Mouse (Mus musculus): ENCODE results near the gene Tacr1. TPM values are rescaled to one million over a fixed set of nuclear protein-coding genes. Genes with fewer than 3 reads are reported as not detected.
"Not testable (repeated sequence)": the region's sequence is repeated elsewhere in the genome, so short reads cannot be mapped to it uniquely, and the experiment has no call there.

Tacr1 gene
- polyA plus RNA-seq, 1 experiment: not detected

GRCm38 (mm10) chr6:82437174-82437573 is 35.0 kb downstream of the Tacr1 start:
- WGBS: 56% methylated on average over 4 of the region's 4 CpGs

GRCm38 (mm10) chr6:82452206-82453095 is 50.3 kb downstream of the Tacr1 start:
- H3K4me3 ChIP-seq (replicated peaks; ENCODE audit: control insufficient read depth, low read depth, low read length); H3K4me1 ChIP-seq (ENCODE audit: control insufficient read depth, insufficient read depth, low read length); H3K27ac ChIP-seq (ENCODE audit: control insufficient read depth, insufficient read depth, low read depth, low read length, poor library complexity): not testable (repeated sequence)
- 74% methylated on average over 8 of the region's 8 CpGs for WGBS

More at GRCm38 (mm10) chr6:82437174-82437573, 35.0 kb downstream of the Tacr1 start:
- Histone ChIP-seq H3K27ac (ENCODE audit: control insufficient read depth, insufficient read depth, low read depth, low read length, poor library complexity) (no peak overlapping the region), H3K4me1 (ENCODE audit: control insufficient read depth, insufficient read depth, low read length) (no peaks in the 10 kb centered on the region), H3K4me3 (replicated peaks; ENCODE audit: control insufficient read depth, low read depth, low read length) (no peak overlapping the region)
- no peak for TF ChIP-seq POLR2A (IDR thresholded peaks at IDR 0.05; ENCODE audit: borderline replicate concordance, control insufficient read depth, low read depth, low read length)
- TF ChIP-seq CTCF (IDR thresholded peaks at IDR 0.05; ENCODE audit: control insufficient read depth, insufficient read depth, low read length): no peak

GRCm38 (mm10) chr6:82455245-82455644 is 53.1 kb downstream of the Tacr1 start:
- TF ChIP-seq CTCF (IDR thresholded peaks at IDR 0.05; ENCODE audit: control insufficient read depth, insufficient read depth, low read length): no peak
- no peak for TF ChIP-seq POLR2A (IDR thresholded peaks at IDR 0.05; ENCODE audit: borderline replicate concordance, control insufficient read depth, low read depth, low read length)
- H3K4me1 ChIP-seq (ENCODE audit: control insufficient read depth, insufficient read depth, low read length): no peaks in the 10 kb centered on the region
- 52% methylated on average over 3 of the region's 3 CpGs for WGBS
- no peak overlapping the region for H3K4me3 ChIP-seq (replicated peaks; ENCODE audit: control insufficient read depth, low read depth, low read length)
- H3K27ac ChIP-seq (ENCODE audit: control insufficient read depth, insufficient read depth, low read depth, low read length, poor library complexity): no peak overlapping the region

GRCm38 (mm10) chr6:82457163-82457763 is 55.1 kb downstream of the Tacr1 start:
- H3K4me1 ChIP-seq (ENCODE audit: control insufficient read depth, insufficient read depth, low read length): no peaks in the 10 kb centered on the region
- TF ChIP-seq CTCF (IDR thresholded peaks at IDR 0.05; ENCODE audit: control insufficient read depth, insufficient read depth, low read length): no peak
- TF ChIP-seq POLR2A (IDR thresholded peaks at IDR 0.05; ENCODE audit: borderline replicate concordance, control insufficient read depth, low read depth, low read length): no peak
- H3K4me3 ChIP-seq (replicated peaks; ENCODE audit: control insufficient read depth, low read depth, low read length): no peak overlapping the region
- WGBS: 80% methylated on average over 7 of the region's 7 CpGs
- no peak overlapping the region for H3K27ac ChIP-seq (ENCODE audit: control insufficient read depth, insufficient read depth, low read depth, low read length, poor library complexity)

GRCm38 (mm10) chr6:82458762-82459389 is 56.7 kb downstream of the Tacr1 start:
- H3K27ac ChIP-seq (ENCODE audit: control insufficient read depth, insufficient read depth, low read depth, low read length, poor library complexity): no peak overlapping the region
- H3K4me3 ChIP-seq (replicated peaks; ENCODE audit: control insufficient read depth, low read depth, low read length): no peak overlapping the region
- H3K4me1 ChIP-seq (ENCODE audit: control insufficient read depth, insufficient read depth, low read length): no peaks in the 10 kb centered on the region
- 74% methylated on average over 15 of the region's 15 CpGs for WGBS
- TF ChIP-seq POLR2A (IDR thresholded peaks at IDR 0.05; ENCODE audit: borderline replicate concordance, control insufficient read depth, low read depth, low read length) (no peak), CTCF (IDR thresholded peaks at IDR 0.05; ENCODE audit: control insufficient read depth, insufficient read depth, low read length) (no peak)

- 11% methylated on average over 4 of the region's 4 CpGs for WGBS
- no peak overlapping the region for H3K27ac ChIP-seq (ENCODE audit: control insufficient read depth, insufficient read depth, low read depth, low read length, poor library complexity)
- H3K4me3 ChIP-seq (replicated peaks; ENCODE audit: control insufficient read depth, low read depth, low read length): no peak overlapping the region
Measured at GRCm38 (mm10) chr6:82463171-82463570, 61.0 kb downstream of the Tacr1 start.

GRCm38 (mm10) chr6:82474477-82474876 is 72.3 kb downstream of the Tacr1 start:
- H3K4me3 ChIP-seq (replicated peaks; ENCODE audit: control insufficient read depth, low read depth, low read length): no peak overlapping the region
- 45% methylated on average over 6 of the region's 6 CpGs for WGBS
- no peak for TF ChIP-seq CTCF (IDR thresholded peaks at IDR 0.05; ENCODE audit: control insufficient read depth, insufficient read depth, low read length)
- TF ChIP-seq POLR2A (IDR thresholded peaks at IDR 0.05; ENCODE audit: borderline replicate concordance, control insufficient read depth, low read depth, low read length): no peak

More at GRCm38 (mm10) chr6:82463171-82463570, 61.0 kb downstream of the Tacr1 start:
- H3K4me1 ChIP-seq (ENCODE audit: control insufficient read depth, insufficient read depth, low read length): no peaks in the 10 kb centered on the region
- no peak for TF ChIP-seq CTCF (IDR thresholded peaks at IDR 0.05; ENCODE audit: control insufficient read depth, insufficient read depth, low read length)
- no peak for TF ChIP-seq POLR2A (IDR thresholded peaks at IDR 0.05; ENCODE audit: borderline replicate concordance, control insufficient read depth, low read depth, low read length)

GRCm38 (mm10) chr6:82483842-82484241 is 81.7 kb downstream of the Tacr1 start:
- H3K27ac ChIP-seq (ENCODE audit: control insufficient read depth, insufficient read depth, low read depth, low read length, poor library complexity): no peak overlapping the region
- no peaks in the 10 kb centered on the region for H3K4me1 ChIP-seq (ENCODE audit: control insufficient read depth, insufficient read depth, low read length)
- TF ChIP-seq POLR2A (IDR thresholded peaks at IDR 0.05; ENCODE audit: borderline replicate concordance, control insufficient read depth, low read depth, low read length): no peak
- no peak for TF ChIP-seq CTCF (IDR thresholded peaks at IDR 0.05; ENCODE audit: control insufficient read depth, insufficient read depth, low read length)
- WGBS: 42% methylated on average over 1 of the region's 1 CpGs
- H3K4me3 ChIP-seq (replicated peaks; ENCODE audit: control insufficient read depth, low read depth, low read length): no peak overlapping the region

More at GRCm38 (mm10) chr6:82474477-82474876, 72.3 kb downstream of the Tacr1 start:
- Histone ChIP-seq H3K27ac (ENCODE audit: control insufficient read depth, insufficient read depth, low read depth, low read length, poor library complexity) (no peak overlapping the region), H3K4me1 (ENCODE audit: control insufficient read depth, insufficient read depth, low read length) (no peaks in the 10 kb centered on the region)
